Mouse (Mus musculus): ENCODE results near the gene Fxyd4. TPM values are rescaled to one million over a fixed set of nuclear protein-coding genes. Genes with fewer than 3 reads are reported as not detected.

The Fxyd4 gene
- 1.7 and 2.5 TPM in 2 replicates for polyA plus RNA-seq (2015; fragmentation: Nextera tagmentation; extraction: Ambion mirVana)

DNA sequence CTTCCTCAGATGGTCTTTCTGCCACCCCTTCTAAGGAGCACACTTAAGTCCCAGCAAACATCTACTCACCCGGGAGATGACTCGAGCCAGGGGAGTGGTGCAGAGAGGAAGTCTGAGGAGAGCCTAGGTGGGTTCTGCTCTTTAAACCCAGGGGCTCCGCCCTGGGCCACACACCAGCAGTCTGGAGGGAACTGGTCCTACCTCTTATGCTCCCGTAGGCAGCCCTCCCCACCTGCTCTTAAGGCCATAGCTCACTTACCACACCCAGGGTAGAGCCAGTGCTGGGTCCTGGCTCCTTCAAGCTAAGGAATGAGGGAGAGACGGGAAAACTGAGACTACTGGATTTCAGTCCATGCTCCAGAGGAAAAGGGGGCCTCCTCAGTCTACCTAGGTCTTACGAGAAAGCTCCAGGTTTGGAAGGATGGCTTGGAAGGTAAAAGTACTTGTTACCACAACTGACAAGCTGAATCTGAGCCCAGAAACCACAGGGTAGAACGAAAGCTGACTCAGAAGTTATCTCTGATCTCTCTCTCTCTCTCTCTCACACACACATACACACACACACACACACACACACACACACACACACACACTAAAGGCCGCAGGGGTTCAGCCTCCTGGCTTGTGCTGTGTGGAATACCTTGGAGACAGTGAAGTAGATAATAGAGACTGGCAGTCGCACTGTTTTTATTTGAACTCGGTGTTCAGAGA lies at the start of gene Fxyd4:
Gene Fxyd4 (minus strand): TSS at position 471 of the 711 bp plus-strand sequence.
- no peaks in the 10 kb centered on the region for H3K9me3 ChIP-seq (ENCODE audit: control insufficient read depth, low read length)
- no peak within 1 kb of the TSS for H3K4me2 ChIP-seq (ENCODE audit: low read length)
- no peak for ATAC-seq
- WGBS, result 83% methylated on average over 10 of the region's 10 CpGs
- no peak within 1 kb of the TSS for H3K27ac ChIP-seq (ENCODE audit: low read depth, low read length)
- no peaks in the 10 kb centered on the region for H3K36me3 ChIP-seq (ENCODE audit: control insufficient read depth, insufficient read depth, low read length)
- no peak within 1 kb of the TSS for H3K4me3 ChIP-seq (ENCODE audit: low read length)
- H3K27me3 ChIP-seq (replicated peaks; ENCODE audit: control insufficient read depth, insufficient read depth, low read length), result no peaks in the 10 kb centered on the region
- no peak within 1 kb of the TSS for H3K9ac ChIP-seq (ENCODE audit: low read depth, low read length)
- no peaks in the 10 kb centered on the region for H3K4me1 ChIP-seq (ENCODE audit: control insufficient read depth, insufficient read depth, low read depth, low read length)

DNA sequence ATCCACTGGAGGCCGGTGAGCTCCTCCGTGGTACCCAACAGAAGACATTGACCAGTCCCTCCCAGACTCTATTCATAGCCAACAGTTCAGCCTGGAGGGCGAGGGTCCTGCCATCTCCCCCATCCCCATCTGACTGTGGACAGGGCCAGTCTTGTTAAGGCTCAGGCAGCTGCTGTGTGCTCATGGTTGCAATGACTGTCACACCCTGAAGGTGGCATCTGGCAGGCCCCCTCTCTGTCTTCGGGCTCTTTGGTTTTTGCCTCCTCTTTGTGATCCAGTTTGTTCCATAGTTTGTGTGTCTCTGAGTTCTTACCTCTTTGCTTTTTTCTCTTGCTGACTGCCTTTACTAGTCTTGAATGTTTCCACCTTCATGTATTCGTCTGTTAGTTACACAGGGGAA lies 49.7 kb upstream of the Fxyd4 start:
- H3K4me1 ChIP-seq (ENCODE audit: control insufficient read depth, insufficient read depth, low read depth, low read length), result no peaks in the 10 kb centered on the region
- H3K4me3 ChIP-seq (ENCODE audit: low read length), result no peak overlapping the region
- 63% methylated on average over 5 of the region's 5 CpGs for WGBS
- no peak overlapping the region for H3K27ac ChIP-seq (ENCODE audit: low read depth, low read length)
- no peak overlapping the region for H3K9ac ChIP-seq (ENCODE audit: low read depth, low read length)
- no peaks in the 10 kb centered on the region for H3K9me3 ChIP-seq (ENCODE audit: control insufficient read depth, low read length)
- H3K27me3 ChIP-seq (replicated peaks; ENCODE audit: control insufficient read depth, insufficient read depth, low read length), result no peaks in the 10 kb centered on the region
- no peaks in the 10 kb centered on the region for H3K36me3 ChIP-seq (ENCODE audit: control insufficient read depth, insufficient read depth, low read length)
- no peak for ATAC-seq
- no peak overlapping the region for H3K4me2 ChIP-seq (ENCODE audit: low read length)

GRCm38 (mm10) chr6:117966729-117967128 lies 29.2 kb upstream of the Fxyd4 start:
- Histone ChIP-seq H3K27me3 (replicated peaks; ENCODE audit: control insufficient read depth, insufficient read depth, low read length) (no peaks in the 10 kb centered on the region), H3K4me2 (ENCODE audit: low read length) (no peak overlapping the region), H3K9ac (ENCODE audit: low read depth, low read length) (no peak overlapping the region), H3K9me3 (ENCODE audit: control insufficient read depth, low read length) (no peaks in the 10 kb centered on the region; the same call in 1 of the 2 replicates), H3K4me1 (ENCODE audit: control insufficient read depth, insufficient read depth, low read depth, low read length) (no peaks in the 10 kb centered on the region), H3K36me3 (ENCODE audit: control insufficient read depth, insufficient read depth, low read length) (no peaks in the 10 kb centered on the region), H3K4me3 (ENCODE audit: low read length) (no peak overlapping the region), H3K27ac (ENCODE audit: low read depth, low read length) (no peak overlapping the region)
- ATAC-seq, result no peak
- 59% methylated on average over 9 of the region's 9 CpGs for WGBS

- Histone ChIP-seq H3K27me3 (replicated peaks; ENCODE audit: control insufficient read depth, insufficient read depth, low read length) (no peaks in the 10 kb centered on the region), H3K27ac (ENCODE audit: low read depth, low read length) (no peak overlapping the region), H3K36me3 (ENCODE audit: control insufficient read depth, insufficient read depth, low read length) (no peaks in the 10 kb centered on the region), H3K4me2 (ENCODE audit: low read length) (no peak overlapping the region), H3K9me3 (ENCODE audit: control insufficient read depth, low read length) (no peaks in the 10 kb centered on the region; the same call in 1 of the 2 replicates), H3K4me3 (ENCODE audit: low read length) (no peak overlapping the region), H3K4me1 (ENCODE audit: control insufficient read depth, insufficient read depth, low read depth, low read length) (no peaks in the 10 kb centered on the region), H3K9ac (ENCODE audit: low read depth, low read length) (no peak overlapping the region)
- ATAC-seq, result no peak
- WGBS, result 84% methylated on average over 3 of the region's 3 CpGs
Observed at GRCm38 (mm10) chr6:117963201-117963600, 25.7 kb upstream of the Fxyd4 start.

DNA sequence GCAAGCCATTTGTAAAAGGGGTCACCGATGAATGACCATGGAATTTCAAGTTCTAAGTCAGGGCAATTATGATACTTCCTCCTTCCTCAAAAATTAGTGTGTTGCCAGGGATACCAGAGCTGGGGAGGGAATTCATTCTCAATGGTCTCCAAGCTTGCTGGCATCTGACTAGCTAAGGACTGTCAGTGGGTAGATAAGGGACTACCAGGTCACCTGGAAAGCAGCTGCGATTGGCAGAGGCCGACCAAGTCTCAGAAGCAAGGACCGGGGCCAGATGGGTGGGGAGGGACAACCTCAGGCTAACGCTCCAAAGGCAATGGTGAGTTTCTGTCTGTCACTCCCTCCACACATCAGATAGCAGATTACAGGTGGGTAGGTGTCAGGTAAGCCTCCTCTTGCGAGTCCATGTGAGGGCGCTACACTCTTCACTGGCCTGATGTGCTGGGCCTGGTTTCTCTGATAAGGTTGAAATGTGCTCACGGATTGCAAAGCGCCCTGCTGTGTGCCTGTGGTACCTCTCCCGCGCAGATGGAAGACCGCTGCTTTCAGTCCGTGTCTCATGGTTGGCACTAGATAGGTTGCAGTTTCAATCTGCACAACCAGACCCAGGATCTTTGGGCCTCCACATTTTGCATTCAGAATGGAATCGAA lies 19.5 kb upstream of the Fxyd4 start:
- no peak overlapping the region for H3K4me3 ChIP-seq (ENCODE audit: low read length)
- no peaks in the 10 kb centered on the region for H3K36me3 ChIP-seq (ENCODE audit: control insufficient read depth, insufficient read depth, low read length)
- H3K27me3 ChIP-seq (replicated peaks; ENCODE audit: control insufficient read depth, insufficient read depth, low read length), result no peaks in the 10 kb centered on the region
- H3K4me1 ChIP-seq (ENCODE audit: control insufficient read depth, insufficient read depth, low read depth, low read length), result 0 out of 2 replicates have a peak, but pooled peaks cover 5% of the 10 kb centered on the region
- H3K27ac ChIP-seq (ENCODE audit: low read depth, low read length), result no peak overlapping the region
- no peak for ATAC-seq
- no peak overlapping the region for H3K9ac ChIP-seq (ENCODE audit: low read depth, low read length)
- H3K4me2 ChIP-seq (ENCODE audit: low read length), result no peak overlapping the region
- WGBS, result 25% methylated on average over 14 of the region's 14 CpGs
- H3K9me3 ChIP-seq (ENCODE audit: control insufficient read depth, low read length), result peaks cover 2% of the 10 kb centered on the region; the same call in 1 of the 2 replicates

- WGBS, result 75% methylated on average over 6 of the region's 6 CpGs
- H3K27me3 ChIP-seq (replicated peaks; ENCODE audit: control insufficient read depth, insufficient read depth, low read length), result no peaks in the 10 kb centered on the region
- H3K4me1 ChIP-seq (ENCODE audit: control insufficient read depth, insufficient read depth, low read depth, low read length), result 0 out of 2 replicates have a peak, but pooled peaks cover 5% of the 10 kb centered on the region
- H3K27ac ChIP-seq (ENCODE audit: low read depth, low read length), result no peak overlapping the region
- H3K4me3 ChIP-seq (ENCODE audit: low read length), result no peak overlapping the region
- H3K4me2 ChIP-seq (ENCODE audit: low read length), result no peak overlapping the region
- H3K36me3 ChIP-seq (ENCODE audit: control insufficient read depth, insufficient read depth, low read length), result no peaks in the 10 kb centered on the region
- no peak overlapping the region for H3K9ac ChIP-seq (ENCODE audit: low read depth, low read length)
- H3K9me3 ChIP-seq (ENCODE audit: control insufficient read depth, low read length), result peaks cover 2% of the 10 kb centered on the region; the same call in 1 of the 2 replicates
- no peak for ATAC-seq
Observed at GRCm38 (mm10) chr6:117956161-117956560, 18.7 kb upstream of the Fxyd4 start.

DNA sequence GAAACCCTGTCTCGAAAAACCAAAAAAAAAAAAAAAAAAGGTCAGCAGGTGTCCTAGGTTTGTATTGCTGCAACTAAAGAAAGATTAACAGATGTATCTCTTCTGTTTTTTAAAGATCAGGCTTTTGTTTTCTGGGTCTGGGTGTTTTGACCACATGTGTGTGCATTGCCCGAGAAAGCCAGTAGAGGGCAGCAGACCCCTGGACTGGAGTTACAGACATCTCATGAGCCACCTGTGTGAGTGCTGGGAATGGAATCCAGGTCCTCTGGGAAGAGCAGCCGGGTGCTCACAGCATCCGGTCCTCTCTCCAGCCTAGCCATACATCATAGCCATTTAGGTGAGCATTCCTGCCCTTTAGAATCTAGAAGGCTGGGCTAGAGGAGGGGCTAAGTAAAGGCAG lies 14.8 kb upstream of the Fxyd4 start:
- no peak overlapping the region for H3K27ac ChIP-seq (ENCODE audit: low read depth, low read length)
- WGBS, result 89% methylated on average over 4 of the region's 4 CpGs
- no peak overlapping the region for H3K9ac ChIP-seq (ENCODE audit: low read depth, low read length)
- H3K9me3 ChIP-seq (ENCODE audit: control insufficient read depth, low read length), result peaks cover 2% of the 10 kb centered on the region; the same call in 1 of the 2 replicates
- no peak for ATAC-seq
- no peak overlapping the region for H3K4me3 ChIP-seq (ENCODE audit: low read length)
- H3K27me3 ChIP-seq (replicated peaks; ENCODE audit: control insufficient read depth, insufficient read depth, low read length), result no peaks in the 10 kb centered on the region
- H3K36me3 ChIP-seq (ENCODE audit: control insufficient read depth, insufficient read depth, low read length), result no peaks in the 10 kb centered on the region
- H3K4me1 ChIP-seq (ENCODE audit: control insufficient read depth, insufficient read depth, low read depth, low read length), result 0 out of 2 replicates have a peak, but pooled peaks cover 5% of the 10 kb centered on the region
- no peak overlapping the region for H3K4me2 ChIP-seq (ENCODE audit: low read length)

GRCm38 (mm10) chr6:117943899-117944298 lies 6.4 kb upstream of the Fxyd4 start:
- WGBS, result 83% methylated on average over 2 of the region's 2 CpGs
- Histone ChIP-seq H3K4me1 (ENCODE audit: control insufficient read depth, insufficient read depth, low read depth, low read length) (no peaks in the 10 kb centered on the region), H3K9me3 (ENCODE audit: control insufficient read depth, low read length) (no peaks in the 10 kb centered on the region), H3K27me3 (replicated peaks; ENCODE audit: control insufficient read depth, insufficient read depth, low read length) (no peaks in the 10 kb centered on the region), H3K36me3 (ENCODE audit: control insufficient read depth, insufficient read depth, low read length) (no peaks in the 10 kb centered on the region), H3K4me3 (ENCODE audit: low read length) (no peak overlapping the region), H3K9ac (ENCODE audit: low read depth, low read length) (no peak overlapping the region), H3K4me2 (ENCODE audit: low read length) (no peak overlapping the region), H3K27ac (ENCODE audit: low read depth, low read length) (no peak overlapping the region)
- no peak for ATAC-seq

- 76% methylated on average over 10 of the region's 10 CpGs for WGBS
Observed at GRCm38 (mm10) chr6:117942769-117943168, 5.3 kb upstream of the Fxyd4 start.

More at GRCm38 (mm10) chr6:117942769-117943168, 5.3 kb upstream of the Fxyd4 start:
- Histone ChIP-seq H3K36me3 (ENCODE audit: control insufficient read depth, insufficient read depth, low read length) (no peaks in the 10 kb centered on the region), H3K27ac (ENCODE audit: low read depth, low read length) (no peak overlapping the region), H3K9ac (ENCODE audit: low read depth, low read length) (no peak overlapping the region), H3K4me1 (ENCODE audit: control insufficient read depth, insufficient read depth, low read depth, low read length) (no peaks in the 10 kb centered on the region), H3K27me3 (replicated peaks; ENCODE audit: control insufficient read depth, insufficient read depth, low read length) (no peaks in the 10 kb centered on the region), H3K9me3 (ENCODE audit: control insufficient read depth, low read length) (no peaks in the 10 kb centered on the region), H3K4me3 (ENCODE audit: low read length) (no peak overlapping the region), H3K4me2 (ENCODE audit: low read length) (no peak overlapping the region)
- no peak for ATAC-seq

Measured in hindbrain, embryonic 16.5 days (tissue).